Mouse (Mus musculus) erythroblast, embryonic 14.5 days (primary cell): ENCODE measurements around the gene Olfr642. TPM values are rescaled to one million over a fixed set of nuclear protein-coding genes. Genes with fewer than 3 reads are reported as not detected.

Experiments
- H3K27me3 ChIP-seq: 2 replicates; pipeline ENCODE4 v1.6.1; 2012; ENCODE audit warnings: inconsistent platforms; ENCODE audit not compliant: control insufficient read depth
- H3K36me3 ChIP-seq: 2 replicates; pipeline ENCODE4 v1.6.1; 2012; ENCODE audit warnings: mild to moderate bottlenecking, inconsistent platforms; ENCODE audit not compliant: control insufficient read depth
- H3K4me1 ChIP-seq: 2 replicates; pipeline ENCODE4 v1.6.1; 2012; ENCODE audit warnings: inconsistent platforms; ENCODE audit not compliant: control insufficient read depth
- H3K4me3 ChIP-seq: replicated peaks from 2 replicates; pipeline ENCODE3; 2012; ENCODE audit warnings: moderate library complexity, mild to moderate bottlenecking, inconsistent platforms
- H3K9me3 ChIP-seq: 2 replicates; pipeline ENCODE4 v1.6.1; 2012; ENCODE audit warnings: low read length, inconsistent platforms, mixed read lengths; ENCODE audit not compliant: control insufficient read depth
- GATA1 ChIP-seq: IDR thresholded peaks from 2 replicates; pipeline ENCODE4 v1.6.1; 2012; ENCODE audit warnings: low read length, inconsistent platforms, mixed read lengths
- TAL1 ChIP-seq: IDR thresholded peaks from 3 replicates; pipeline ENCODE4 v1.6.1; 2012; ENCODE audit warnings: low read length, inconsistent platforms, mixed read lengths
- polyA plus RNA-seq: library from polyadenylated mRNA; stranded (reverse); fragments of >175 nt; gene quantifications from 2 replicates; pipeline ENCODE4 v1.2.3, GENCODE M21; 2012

Gene Olfr642
- polyA plus RNA-seq, result not detected in 2 replicates

DNA sequence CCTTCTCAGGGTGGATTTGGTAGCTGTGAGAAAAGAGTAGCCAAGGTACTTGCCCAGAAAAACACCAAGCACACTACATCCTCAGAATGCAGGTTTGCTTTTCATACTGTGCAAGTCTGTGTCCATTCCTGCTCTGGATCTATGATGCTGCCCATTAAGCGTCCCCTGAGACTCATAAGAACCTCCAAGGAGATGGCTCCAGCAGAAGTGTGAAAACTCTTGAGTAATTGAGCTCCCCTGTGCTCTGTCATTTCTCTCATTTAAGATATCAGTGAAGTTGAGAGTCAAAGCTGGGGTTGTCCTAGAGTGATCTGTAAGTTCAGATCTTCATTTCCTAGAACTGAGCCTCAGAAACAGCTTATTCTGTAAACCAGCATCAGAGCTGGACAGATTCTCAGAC is at the start of gene Olfr642:
Gene Olfr642, minus strand, starts transcription at position 101 of the 400 bp plus-strand sequence.
- Histone ChIP-seq H3K4me1 (no peaks in the 10 kb centered on the region), H3K27me3 (no peaks in the 10 kb centered on the region), H3K4me3 (no peak within 1 kb of the TSS), H3K36me3 (no peaks in the 10 kb centered on the region), H3K9me3 (no peaks in the 10 kb centered on the region)
- no peak for TF ChIP-seq GATA1
- TF ChIP-seq TAL1, result no peak

DNA sequence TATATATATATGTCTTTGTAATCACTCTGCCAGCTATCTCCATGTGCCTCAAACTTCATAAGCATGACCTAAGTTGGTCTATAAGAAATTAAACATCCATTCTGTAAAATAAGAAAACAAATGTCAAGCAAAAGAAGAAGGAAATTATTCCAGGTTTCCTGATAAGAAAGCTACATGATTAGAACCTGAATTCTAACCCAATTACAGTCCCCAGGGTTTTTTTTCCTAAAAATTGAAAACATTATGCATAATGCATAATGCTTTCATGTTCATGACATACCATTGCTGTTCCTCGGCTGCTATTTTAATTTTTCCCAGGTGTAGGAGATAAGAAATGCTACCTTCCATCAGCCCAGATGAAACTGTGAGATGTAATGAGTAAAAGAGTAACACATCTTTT is 32.9 kb upstream of the Olfr642 start, which contains the start of gene Olfr645:
Gene Olfr645, minus strand, starts transcription at position 101 of the 400 bp plus-strand sequence.
- H3K9me3 ChIP-seq, result no peaks in the 10 kb centered on the region
- no peaks in the 10 kb centered on the region for H3K27me3 ChIP-seq
- H3K4me1 ChIP-seq, result no peaks in the 10 kb centered on the region
- TF ChIP-seq TAL1 (no peak), GATA1 (no peak)
- H3K36me3 ChIP-seq, result no peaks in the 10 kb centered on the region
- no peak within 1 kb of the TSS for H3K4me3 ChIP-seq

DNA sequence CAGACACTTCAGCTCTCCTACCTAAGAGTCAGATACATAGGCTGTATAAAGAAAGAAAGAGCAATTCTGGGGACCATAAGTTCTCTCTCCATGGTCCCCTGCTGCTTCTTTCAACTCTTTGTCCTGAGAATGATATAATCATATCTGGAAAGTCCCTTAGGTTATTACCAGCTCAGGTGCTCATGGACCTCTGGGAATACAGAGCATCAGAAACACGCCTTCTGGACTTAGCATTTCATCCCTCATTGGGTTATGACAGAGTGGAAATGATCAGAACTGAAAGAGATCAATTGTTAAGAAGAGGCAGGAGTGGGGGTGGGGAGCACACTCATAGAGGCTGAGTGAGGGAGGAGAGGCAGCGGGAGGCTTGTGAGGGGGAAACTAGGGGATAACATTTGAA is 19.3 kb upstream of the Olfr642 start, which contains the start of gene Olfr644:
Gene Olfr644, minus strand, starts transcription at position 101 of the 400 bp plus-strand sequence.
- no peak for TF ChIP-seq GATA1
- TF ChIP-seq TAL1, result no peak

DNA sequence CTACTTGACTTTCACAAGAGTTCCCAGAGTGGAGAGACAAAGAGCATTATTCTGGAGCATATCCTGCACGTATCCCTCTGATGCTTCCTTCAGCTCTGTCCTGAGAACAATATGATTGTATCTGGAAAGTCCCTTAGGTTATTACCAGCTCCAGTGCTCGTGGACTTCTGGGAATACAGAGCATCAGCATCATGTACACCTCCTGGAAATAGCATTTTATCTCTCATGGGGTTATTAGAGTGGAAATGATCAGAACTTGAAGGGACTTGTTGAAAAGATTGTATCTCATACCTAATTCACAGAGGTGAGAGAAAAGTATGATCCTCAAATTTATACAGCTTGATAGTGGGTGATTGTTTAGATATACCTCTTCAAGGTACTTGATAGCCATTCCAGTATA is 8.9 kb upstream of the Olfr642 start, which contains the start of gene 4930516K23Rik:
Gene 4930516K23Rik, minus strand, starts transcription at position 101 of the 400 bp plus-strand sequence.
- Histone ChIP-seq H3K27me3 (no peaks in the 10 kb centered on the region), H3K9me3 (no peaks in the 10 kb centered on the region), H3K4me1 (no peaks in the 10 kb centered on the region), H3K36me3 (no peaks in the 10 kb centered on the region), H3K4me3 (no peak within 1 kb of the TSS)
- TF ChIP-seq TAL1, result no peak
- TF ChIP-seq GATA1, result no peak

More for the DNA sequence above, 19.3 kb upstream of the Olfr642 start, which contains the start of gene Olfr644:
- Histone ChIP-seq H3K9me3 (no peaks in the 10 kb centered on the region), H3K27me3 (no peaks in the 10 kb centered on the region), H3K4me3 (no peak within 1 kb of the TSS), H3K36me3 (no peaks in the 10 kb centered on the region), H3K4me1 (no peaks in the 10 kb centered on the region)

DNA sequence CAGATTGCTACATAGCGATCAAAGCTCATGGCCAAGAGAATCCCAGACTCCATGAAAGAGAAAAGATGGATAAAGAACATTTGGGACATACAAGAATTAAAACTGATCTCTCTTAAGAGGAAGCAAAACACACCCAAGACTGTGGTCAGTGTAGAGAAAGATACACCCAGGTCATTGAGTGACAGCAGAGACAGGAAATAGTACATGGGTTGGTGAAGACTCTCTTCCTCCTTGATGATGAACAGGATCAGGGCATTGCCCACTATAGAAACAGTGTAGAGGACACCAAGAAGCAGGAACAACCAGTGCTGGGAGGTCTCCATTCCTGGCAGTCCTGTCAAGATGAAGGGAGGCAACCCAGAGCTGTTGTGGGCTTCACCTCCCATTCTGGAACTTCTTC is 6.7 kb upstream of the Olfr642 start:
- no peaks in the 10 kb centered on the region for H3K4me1 ChIP-seq

DNA sequence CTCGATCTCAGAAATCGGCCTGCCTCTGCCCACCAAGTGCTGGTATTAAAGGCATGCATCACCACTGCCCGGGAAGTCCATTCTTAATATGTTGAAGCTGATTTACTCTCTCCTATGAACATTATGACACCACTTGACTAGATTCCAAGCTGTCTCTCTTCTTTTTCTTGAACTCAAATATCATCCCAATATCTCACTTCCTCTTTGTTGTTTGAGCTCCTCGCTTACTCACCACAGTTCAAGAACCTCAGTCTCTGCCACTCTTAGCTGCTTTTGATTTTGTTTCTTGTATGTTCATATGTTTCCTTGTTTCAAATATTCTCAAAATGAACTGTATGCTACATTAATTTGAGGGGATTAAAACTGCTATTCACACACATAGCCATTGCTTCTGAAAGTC is 1.7 kb downstream of the Olfr642 start:
- Histone ChIP-seq H3K4me3 (no peak overlapping the region), H3K4me1 (no peaks in the 10 kb centered on the region), H3K27me3 (no peaks in the 10 kb centered on the region), H3K9me3 (no peaks in the 10 kb centered on the region), H3K36me3 (no peaks in the 10 kb centered on the region)
- TF ChIP-seq GATA1 (no peak), TAL1 (no peak)

More for the DNA sequence above, 6.7 kb upstream of the Olfr642 start:
- Histone ChIP-seq H3K4me3 (no peak overlapping the region), H3K27me3 (no peaks in the 10 kb centered on the region), H3K36me3 (no peaks in the 10 kb centered on the region), H3K9me3 (no peaks in the 10 kb centered on the region)
- TF ChIP-seq TAL1 (no peak), GATA1 (no peak)

DNA sequence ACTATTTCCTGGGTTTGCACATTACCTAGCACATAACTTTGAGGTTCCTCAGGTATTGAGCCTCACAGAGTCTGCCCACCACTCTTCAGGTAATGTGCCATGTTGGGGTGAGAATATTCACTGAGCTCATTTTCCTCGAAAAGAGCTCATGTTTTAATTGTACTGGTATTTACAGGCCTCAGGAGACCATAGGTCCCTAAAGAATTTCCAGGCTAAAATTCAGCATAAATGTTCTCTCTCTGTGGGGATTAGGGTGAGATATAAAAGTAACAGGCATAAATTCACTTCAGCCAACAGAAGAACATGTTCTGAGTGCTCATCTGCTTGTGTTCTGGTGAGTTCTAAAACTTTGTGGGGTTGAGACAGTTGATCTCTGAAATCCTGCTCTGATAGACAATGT is 17.3 kb downstream of the Olfr642 start, which contains the start of gene Olfr641:
Gene Olfr641, plus strand, starts transcription at position 301 of the 400 bp plus-strand sequence.
- H3K4me1 ChIP-seq, result no peaks in the 10 kb centered on the region
- TF ChIP-seq TAL1 (no peak), GATA1 (no peak)
- no peaks in the 10 kb centered on the region for H3K9me3 ChIP-seq
- no peaks in the 10 kb centered on the region for H3K27me3 ChIP-seq
- no peak within 1 kb of the TSS for H3K4me3 ChIP-seq
- no peaks in the 10 kb centered on the region for H3K36me3 ChIP-seq

DNA sequence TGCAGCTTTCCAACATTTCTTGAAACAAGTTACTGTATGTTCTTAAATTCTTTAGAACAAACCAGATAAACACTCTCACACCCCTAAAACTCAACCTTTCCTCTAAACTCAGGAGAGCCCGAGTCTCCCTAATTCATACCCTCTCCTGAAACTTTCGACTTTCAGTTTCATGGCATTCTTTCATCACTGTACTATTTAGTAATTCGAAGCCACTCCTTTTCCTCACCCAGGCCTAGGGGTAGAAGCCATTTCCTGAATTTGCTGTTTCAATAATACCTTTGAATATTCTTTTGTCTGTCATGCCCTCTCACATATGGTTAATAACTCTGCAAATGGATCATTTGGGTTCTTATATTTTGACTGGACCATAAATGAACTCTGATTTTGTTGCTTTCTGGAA is 25.5 kb downstream of the Olfr642 start:
- H3K27me3 ChIP-seq, result no peaks in the 10 kb centered on the region

DNA sequence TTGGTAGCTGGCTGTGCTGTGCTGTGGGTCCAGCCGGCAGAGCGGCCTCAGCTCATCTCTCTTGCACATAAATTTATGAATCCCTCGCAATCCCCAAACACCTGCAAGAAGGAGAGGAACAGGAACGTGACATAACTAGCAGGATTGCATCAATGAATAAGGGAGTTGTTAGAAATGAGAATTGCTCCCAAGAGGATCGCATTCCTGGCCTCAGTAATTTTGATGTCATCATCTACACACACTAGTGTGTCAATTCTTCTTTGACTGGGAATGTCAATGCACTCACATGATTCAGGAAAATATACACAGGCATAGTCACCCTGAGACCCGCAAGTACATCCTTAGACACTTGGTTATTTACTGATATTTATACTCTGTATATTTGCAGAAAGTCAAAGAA is 27.0 kb downstream of the Olfr642 start, which contains the start of gene Olfr640:
Gene Olfr640, minus strand, starts transcription at position 101 of the 400 bp plus-strand sequence.
- Histone ChIP-seq H3K27me3 (no peaks in the 10 kb centered on the region), H3K9me3 (no peaks in the 10 kb centered on the region), H3K4me1 (no peaks in the 10 kb centered on the region), H3K36me3 (no peaks in the 10 kb centered on the region), H3K4me3 (no peak within 1 kb of the TSS)
- TF ChIP-seq TAL1 (no peak), GATA1 (no peak)

More for the DNA sequence above, 25.5 kb downstream of the Olfr642 start:
- Histone ChIP-seq H3K36me3 (no peaks in the 10 kb centered on the region), H3K4me1 (no peaks in the 10 kb centered on the region), H3K4me3 (no peak overlapping the region), H3K9me3 (no peaks in the 10 kb centered on the region)
- TF ChIP-seq TAL1 (no peak), GATA1 (no peak)

DNA sequence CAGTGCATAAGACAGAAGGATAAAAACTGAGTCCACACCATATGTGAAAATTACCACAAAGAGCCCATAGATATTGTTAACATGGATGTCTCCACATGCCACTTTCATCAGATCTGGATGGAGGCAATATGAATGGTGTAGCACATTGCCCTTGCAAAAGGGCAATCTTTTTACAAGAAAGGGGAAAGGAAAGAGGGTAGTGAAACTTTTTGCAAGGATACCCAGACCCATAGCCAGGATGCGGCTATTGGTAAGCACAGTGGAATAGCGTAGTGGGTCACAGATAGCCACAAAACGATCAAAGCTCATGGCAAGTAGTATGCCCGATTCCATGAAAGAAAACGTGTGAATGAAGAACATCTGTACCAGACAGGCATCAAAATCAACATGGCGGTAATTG is 30.8 kb downstream of the Olfr642 start:
- H3K36me3 ChIP-seq, result no peaks in the 10 kb centered on the region
- no peaks in the 10 kb centered on the region for H3K27me3 ChIP-seq
- no peaks in the 10 kb centered on the region for H3K9me3 ChIP-seq
- H3K4me3 ChIP-seq, result no peak overlapping the region
- no peak for TF ChIP-seq GATA1
- H3K4me1 ChIP-seq, result no peaks in the 10 kb centered on the region
